Mouse (Mus musculus): Measurements from ENCODE around the gene Hook1.
"Not testable (repeated sequence)": the region's sequence is repeated elsewhere in the genome, so short reads cannot be mapped to it uniquely, and the experiment has no call there.

Gene Hook1

DNA sequence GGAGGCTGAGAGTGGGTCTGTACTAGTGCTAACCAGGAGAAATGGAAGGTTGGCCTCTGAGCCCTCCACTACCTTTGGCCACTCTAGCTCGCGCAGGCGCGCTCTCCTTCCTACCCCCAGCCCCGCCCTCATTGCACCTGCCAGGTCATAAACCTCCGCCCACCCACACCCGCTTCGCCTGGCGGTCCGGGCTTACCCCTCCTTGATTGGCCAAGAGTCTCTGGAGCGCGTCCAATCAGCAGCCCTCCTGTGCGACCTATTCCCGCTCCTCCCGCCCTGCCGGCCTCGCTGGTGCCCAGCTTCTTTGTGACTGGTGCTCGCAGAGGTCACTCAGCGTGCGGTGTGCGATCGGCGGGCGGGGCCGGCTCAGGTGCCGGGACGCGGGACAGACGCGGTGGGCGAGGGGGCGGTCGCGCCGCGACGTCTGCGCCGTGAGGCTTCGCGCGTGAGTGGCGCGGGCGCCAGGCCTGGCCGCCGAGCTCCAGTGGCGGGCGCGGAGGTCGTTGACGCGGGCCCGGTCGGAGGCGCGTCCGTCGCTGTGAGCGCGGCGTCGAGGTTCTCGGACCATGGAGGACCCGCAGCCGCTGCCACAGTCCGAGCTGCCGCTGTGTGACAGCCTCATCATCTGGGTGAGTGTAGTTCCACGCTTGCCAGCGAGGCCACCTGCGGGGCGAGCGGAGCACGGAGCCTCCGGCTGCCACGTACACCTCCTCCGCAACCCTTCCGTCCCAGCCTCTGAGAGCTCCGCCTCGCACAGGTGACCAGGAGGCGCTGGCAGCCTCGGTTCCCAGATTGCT, at the start of gene Hook1:
Gene Hook1 (plus strand): TSS at position 313 of the 797 bp plus-strand sequence.
- in situ Hi-C loops (cut with MboI, MseI): no loop called here

- in situ Hi-C loops (cut with MboI, MseI): no loop called here
These were observed 49.3 kb upstream of the Hook1 start for GRCm38 (mm10) chr4:95917703-95918102.

DNA sequence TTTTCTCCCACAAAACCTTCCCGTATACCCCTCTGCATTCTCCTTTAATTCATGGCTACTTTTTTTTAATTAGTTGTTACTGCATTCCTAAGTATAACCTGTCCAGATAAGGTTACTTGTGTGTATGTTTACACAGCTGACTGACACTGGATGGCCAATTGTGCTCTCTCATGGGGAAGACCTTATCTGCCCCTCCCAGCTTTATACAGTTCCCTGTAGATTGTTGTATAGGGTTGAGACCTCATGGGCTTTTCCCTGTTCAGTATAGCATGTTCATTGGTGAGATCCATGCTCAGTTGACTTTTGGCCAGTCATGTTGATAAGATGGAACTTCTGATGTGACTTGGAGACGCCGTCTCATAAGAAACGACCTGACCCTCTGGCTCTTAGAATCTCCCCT, 46.6 kb upstream of the Hook1 start:
- in situ Hi-C loops (cut with MboI, MseI): no loop called here

DNA sequence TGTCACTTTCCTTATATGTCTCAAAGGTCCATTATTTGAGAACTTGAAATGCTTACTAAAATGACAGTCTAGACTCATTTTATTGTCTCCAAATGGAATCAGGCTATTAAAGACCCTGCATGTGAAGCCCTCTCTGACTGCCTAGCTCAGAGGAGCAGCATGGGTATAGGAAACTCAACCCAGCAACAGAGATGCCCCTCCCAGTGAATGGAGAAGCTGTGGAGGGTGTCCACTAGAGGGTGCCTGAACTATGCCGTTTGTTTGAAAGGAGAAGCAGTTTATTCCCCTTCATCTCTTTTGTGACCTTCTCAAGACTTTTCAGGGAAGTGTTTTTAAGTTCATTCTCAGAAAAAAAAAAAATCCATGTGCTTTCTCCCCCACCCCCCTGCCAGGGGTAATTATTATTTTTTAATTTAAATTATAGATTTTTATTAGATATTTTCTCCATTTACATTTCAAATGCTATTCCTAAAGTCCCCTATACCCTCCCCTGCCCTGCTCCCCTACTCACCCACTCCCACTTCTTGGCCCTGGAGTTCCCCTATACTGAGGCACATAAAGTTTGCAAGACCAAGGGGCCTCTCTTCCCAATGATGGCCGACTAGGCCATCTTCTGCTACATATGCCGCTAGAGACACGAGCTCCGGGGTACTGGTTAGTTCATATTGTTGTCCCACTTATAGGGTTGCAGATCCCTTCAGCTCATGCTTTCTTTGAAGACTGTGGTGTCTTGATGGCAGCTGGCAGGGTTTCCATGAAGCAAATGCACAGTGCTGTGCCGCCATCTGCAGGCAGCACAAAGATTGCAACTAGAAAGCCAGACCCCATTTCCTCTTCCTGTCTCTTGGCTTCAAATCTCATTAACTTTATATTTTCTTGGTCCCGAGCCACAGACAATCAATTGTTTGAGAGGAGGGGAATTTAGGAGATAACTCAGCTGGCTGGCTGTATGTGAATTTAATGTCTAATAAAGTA, 42.5 kb upstream of the Hook1 start:
- in situ Hi-C loops (cut with MboI, MseI): loop anchor here (5.0 kb wide), 1 partner anchor 917 kb away; no protein-coding TSS in a partner anchor

DNA sequence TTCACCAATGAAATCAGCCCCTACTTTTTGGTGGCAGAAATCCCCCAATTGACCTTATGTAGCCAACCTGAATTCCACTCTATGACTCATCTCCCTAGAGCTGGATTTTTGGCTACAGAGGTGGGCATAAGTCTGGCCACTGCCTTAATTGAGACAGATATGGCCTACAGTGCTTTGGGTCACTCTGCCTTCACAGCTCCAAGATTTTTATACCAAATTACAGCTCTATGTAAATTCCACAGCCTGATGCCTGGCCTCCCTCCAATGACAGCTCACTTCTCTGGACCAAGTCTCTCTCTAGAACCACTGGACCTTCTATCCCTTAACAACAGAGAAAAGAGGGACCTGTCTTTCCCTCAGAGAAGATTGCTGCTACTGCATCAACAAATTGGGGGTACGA, 38.2 kb upstream of the Hook1 start:
- in situ Hi-C loops (cut with MboI, MseI): loop anchor here (5.0 kb wide), 1 partner anchor 922 kb away; no protein-coding TSS in a partner anchor

DNA sequence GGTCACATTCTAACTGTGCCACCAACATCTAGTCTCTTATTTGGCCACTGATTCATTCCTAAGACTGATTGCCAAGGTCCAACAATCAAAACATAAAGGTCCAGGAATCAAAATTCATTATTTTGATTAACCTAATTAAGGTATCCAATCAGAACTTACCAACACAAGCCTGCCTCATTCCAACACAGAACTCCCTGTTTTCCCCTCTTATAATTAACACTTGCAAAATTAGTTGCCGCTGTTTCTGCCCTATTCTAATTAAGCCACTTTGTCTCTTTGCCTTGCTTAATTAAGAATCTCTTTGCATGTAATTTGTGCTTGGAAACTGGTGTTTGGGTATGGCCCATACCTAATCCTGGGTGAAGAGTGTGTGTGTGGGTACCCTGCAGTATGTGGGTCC, 37.1 kb upstream of the Hook1 start:
- in situ Hi-C loops (cut with MboI, MseI): loop anchor here (5.0 kb wide), 1 partner anchor 923 kb away; no protein-coding TSS in a partner anchor

DNA sequence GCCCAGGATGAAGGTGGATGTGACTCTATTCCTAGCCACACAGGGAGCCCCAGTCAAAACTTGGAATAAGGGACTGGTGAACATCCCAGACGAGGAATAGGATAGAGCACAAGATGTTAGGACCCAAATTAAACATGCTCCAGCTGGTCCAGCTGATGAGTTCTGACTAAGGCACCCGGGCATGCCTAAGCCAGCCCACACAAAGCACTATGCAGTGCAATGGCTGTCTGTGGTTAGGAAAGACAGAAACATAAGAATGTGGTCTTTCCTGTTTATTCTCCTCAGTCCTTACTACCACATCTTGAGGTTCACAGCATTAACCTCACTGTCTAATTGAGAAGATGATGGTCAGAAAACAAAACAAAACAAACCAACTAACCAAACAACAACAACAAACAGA, 35.7 kb upstream of the Hook1 start:
- in situ Hi-C loops (cut with MboI, MseI): no loop called here

DNA sequence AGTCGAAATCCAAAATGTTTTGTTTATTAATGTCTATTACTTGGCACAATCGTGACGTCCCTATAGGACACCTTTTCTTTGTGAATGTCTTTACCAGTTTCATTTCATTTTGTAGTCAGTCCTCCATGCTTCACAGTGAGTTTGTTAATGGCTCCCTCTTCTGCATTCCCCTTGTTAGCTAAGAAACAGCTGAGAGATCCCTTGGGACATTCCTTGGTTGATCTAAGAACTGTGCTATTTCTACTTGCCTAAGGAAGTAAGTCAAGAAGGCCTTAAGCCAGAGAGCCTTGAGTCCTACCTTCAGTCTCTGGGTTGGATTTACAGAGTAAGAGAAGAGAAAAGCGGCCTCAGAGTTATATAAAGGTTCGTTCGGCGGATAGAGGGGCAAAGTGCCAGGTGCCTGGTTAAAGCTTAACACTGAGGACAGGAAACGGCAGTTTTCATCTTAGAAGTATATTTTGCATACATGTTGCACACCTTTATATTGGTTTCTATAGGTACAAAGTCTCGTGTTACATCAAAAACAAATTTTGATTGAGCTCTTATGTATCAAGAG, 33.2 kb upstream of the Hook1 start:
- in situ Hi-C loops (cut with MboI, MseI): no loop called here

- in situ Hi-C loops (cut with MboI, MseI): no loop called here
These were observed 32.5 kb upstream of the Hook1 start for GRCm38 (mm10) chr4:95934384-95935035.

DNA sequence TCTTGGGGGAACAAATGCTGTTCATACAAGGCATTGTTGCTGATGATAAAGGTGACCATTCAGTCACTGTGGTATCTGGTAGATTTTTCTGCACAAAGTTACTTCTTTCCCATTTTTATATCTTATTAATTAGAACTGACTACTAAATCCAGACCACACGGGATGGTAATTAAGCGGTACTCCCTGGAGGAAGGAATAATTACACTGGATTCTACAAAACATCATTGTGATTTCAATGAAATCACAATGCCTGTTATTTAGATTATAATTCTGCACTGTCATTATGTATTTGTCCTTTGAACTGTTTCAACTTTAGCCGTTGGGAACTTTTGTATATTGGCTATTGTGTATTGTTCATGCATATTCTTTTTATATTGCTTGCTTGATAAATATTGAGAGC, 28.3 kb upstream of the Hook1 start:
- in situ Hi-C loops (cut with MboI, MseI): no loop called here

GRCm38 (mm10) chr4:95947896-95948295, 19.1 kb upstream of the Hook1 start:
- in situ Hi-C loops (cut with MboI, MseI): no loop called here

GRCm38 (mm10) chr4:95953328-95953727, 13.7 kb upstream of the Hook1 start:
- in situ Hi-C loops (cut with MboI, MseI): no loop called here

DNA sequence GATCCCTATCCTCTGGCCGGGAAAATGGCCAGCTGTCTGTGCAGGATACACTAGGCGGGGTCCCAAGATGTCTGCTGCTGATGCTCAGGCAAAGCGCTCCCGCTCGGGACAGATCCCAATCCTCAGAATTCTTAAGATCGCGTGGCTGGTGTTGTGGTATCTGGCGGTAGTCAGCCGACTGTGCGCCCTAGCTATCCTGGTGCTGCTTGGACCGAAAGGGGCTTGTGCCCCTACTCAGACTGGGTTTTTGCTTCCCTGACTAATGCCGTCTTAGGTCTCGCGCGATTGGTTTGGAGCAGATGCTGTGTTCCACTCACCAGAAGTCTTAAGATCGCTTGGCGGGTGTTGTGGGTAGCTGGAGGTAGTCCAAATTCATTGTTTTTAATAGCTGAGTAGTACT, 15.2 kb downstream of the Hook1 start:
- in situ Hi-C loops (cut with MboI, MseI): not testable (repeated sequence)

GRCm38 (mm10) chr4:96016875-96017274, 49.8 kb downstream of the Hook1 start:
- in situ Hi-C loops (cut with MboI, MseI): no loop called here

DNA sequence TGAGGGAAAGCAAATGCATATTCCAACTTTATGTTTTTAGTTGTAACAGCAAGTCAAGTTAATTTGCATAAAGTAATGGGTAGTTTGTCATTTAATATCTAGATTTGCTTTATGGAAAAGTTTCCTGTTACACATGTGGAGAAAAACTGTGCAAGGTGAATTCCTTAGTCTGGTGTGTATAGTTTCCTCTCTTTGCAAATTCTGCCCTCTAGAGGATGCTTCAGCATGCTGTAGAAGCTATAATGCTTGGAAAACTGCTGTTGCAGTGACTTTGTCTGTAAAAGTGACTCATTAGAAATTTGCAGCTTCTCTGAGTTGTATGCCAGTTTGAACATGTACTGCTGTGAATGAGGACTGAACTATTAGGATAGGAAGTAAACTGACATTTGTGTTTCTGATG, 55.8 kb downstream of the Hook1 start:
- in situ Hi-C loops (cut with MboI, MseI): no loop called here

GRCm38 (mm10) chr4:96028412-96028811, 61.4 kb downstream of the Hook1 start:
- in situ Hi-C loops (cut with MboI, MseI): no loop called here

DNA sequence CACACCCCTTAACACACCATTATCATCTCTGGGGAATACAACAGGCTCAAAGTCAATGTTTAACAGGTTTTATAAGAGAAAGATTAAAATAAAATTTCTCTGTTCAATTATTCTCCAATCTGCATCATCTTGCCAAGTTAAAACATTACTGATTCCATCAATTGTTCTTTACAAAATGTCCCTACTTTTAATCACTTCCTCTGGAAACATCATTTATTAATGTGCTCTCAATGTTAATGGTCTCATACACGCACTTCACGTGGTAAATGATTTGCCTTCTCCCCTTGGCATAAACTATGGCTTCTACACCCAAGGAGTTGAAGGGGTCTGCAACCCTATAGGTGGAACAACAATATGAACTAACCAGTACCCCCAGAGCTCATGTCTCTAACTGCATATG, 93.1 kb downstream of the Hook1 start:
- in situ Hi-C loops (cut with MboI, MseI): no loop called here

DNA sequence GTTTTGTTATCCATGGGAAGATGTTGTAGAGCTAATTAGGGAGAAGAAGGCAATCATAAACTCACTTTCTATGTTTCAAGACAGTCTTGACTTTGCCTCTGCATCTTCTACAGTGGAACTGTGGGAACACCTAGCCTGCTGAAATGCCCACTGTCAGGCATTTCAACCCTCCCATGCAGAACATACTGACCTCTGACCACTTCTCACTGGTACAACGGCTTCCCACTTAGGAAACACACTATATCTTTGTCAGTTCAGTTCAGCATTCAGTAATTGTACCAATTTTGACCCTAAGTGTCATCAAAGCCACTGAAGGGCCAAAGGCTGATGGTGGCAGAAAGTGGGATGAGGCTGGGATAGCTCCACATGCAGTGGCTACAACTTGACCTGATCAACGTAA, 95.0 kb downstream of the Hook1 start:
- in situ Hi-C loops (cut with MboI, MseI): no loop called here

All from regulatory T cell (primary cell).